Mouse (Mus musculus): ENCODE measurements around the gene Egflam. TPM values are rescaled to one million over a fixed set of nuclear protein-coding genes. Genes with fewer than 3 reads are reported as not detected.

The Egflam gene
- polyA plus RNA-seq, 1 experiment from 2014 or later: 4.9 TPM

GRCm38 (mm10) chr15:7202981-7203380, 195.2 kb downstream of the Egflam start:
- no peaks in the 10 kb centered on the region for H3K9me3 ChIP-seq
- 0 out of 2 replicates have a peak overlapping the region, but pooled peaks have one; percentile 35 for H3K27ac ChIP-seq
- WGBS: 92% methylated on average over 5 of the region's 5 CpGs
- H3K4me3 ChIP-seq: no peak overlapping the region
- DNase-seq (ENCODE audit: extremely low spot score, low spot score): no peak
- H3K36me3 ChIP-seq (replicated peaks): no peaks in the 10 kb centered on the region
- no peaks in the 10 kb centered on the region for H3K27me3 ChIP-seq (ENCODE audit: poor library complexity, severe bottlenecking)
- peaks cover 68% of the 10 kb centered on the region for H3K4me1 ChIP-seq

- no peak for DNase-seq (ENCODE audit: extremely low spot score, low spot score)
- WGBS: 65% methylated on average over 9 of the region's 9 CpGs
- Histone ChIP-seq H3K4me3 (no peak overlapping the region), H3K27me3 (ENCODE audit: poor library complexity, severe bottlenecking) (no peaks in the 10 kb centered on the region), H3K9me3 (no peaks in the 10 kb centered on the region), H3K27ac (peak overlapping the region; percentile 62), H3K36me3 (replicated peaks) (no peaks in the 10 kb centered on the region), H3K4me1 (peaks cover 69% of the 10 kb centered on the region)
These were observed 196.5 kb downstream of the Egflam start for GRCm38 (mm10) chr15:7201421-7202380.

- Histone ChIP-seq H3K27me3 (ENCODE audit: poor library complexity, severe bottlenecking) (no peaks in the 10 kb centered on the region), H3K4me1 (peaks cover 67% of the 10 kb centered on the region), H3K9me3 (no peaks in the 10 kb centered on the region), H3K36me3 (replicated peaks) (no peaks in the 10 kb centered on the region), H3K27ac (no peak overlapping the region), H3K4me3 (no peak overlapping the region)
- DNase-seq (ENCODE audit: extremely low spot score, low spot score): no peak
- 84% methylated on average over 6 of the region's 6 CpGs for WGBS
These were observed 197.9 kb downstream of the Egflam start for GRCm38 (mm10) chr15:7200286-7200685.

GRCm38 (mm10) chr15:7198816-7199215, 199.4 kb downstream of the Egflam start:
- Histone ChIP-seq H3K36me3 (replicated peaks) (no peaks in the 10 kb centered on the region), H3K4me1 (peaks cover 67% of the 10 kb centered on the region), H3K27me3 (ENCODE audit: poor library complexity, severe bottlenecking) (no peaks in the 10 kb centered on the region), H3K4me3 (no peak overlapping the region), H3K9me3 (no peaks in the 10 kb centered on the region), H3K27ac (no peak overlapping the region)
- DNase-seq (ENCODE audit: extremely low spot score, low spot score): no peak
- WGBS: 62% methylated on average over 2 of the region's 2 CpGs

GRCm38 (mm10) chr15:7197652-7198445, 200.3 kb downstream of the Egflam start:
- no peak for DNase-seq (ENCODE audit: extremely low spot score, low spot score)
- Histone ChIP-seq H3K9me3 (no peaks in the 10 kb centered on the region), H3K27ac (no peak overlapping the region), H3K27me3 (ENCODE audit: poor library complexity, severe bottlenecking) (no peaks in the 10 kb centered on the region), H3K4me3 (no peak overlapping the region), H3K36me3 (replicated peaks) (no peaks in the 10 kb centered on the region), H3K4me1 (peaks cover 69% of the 10 kb centered on the region)
- WGBS: 68% methylated on average over 3 of the region's 3 CpGs

- no peak for DNase-seq (ENCODE audit: extremely low spot score, low spot score)
- no peaks in the 10 kb centered on the region for H3K9me3 ChIP-seq
- H3K36me3 ChIP-seq (replicated peaks): peaks cover 11% of the 10 kb centered on the region; the same call in 1 of the 2 replicates
- H3K4me1 ChIP-seq: peaks cover 57% of the 10 kb centered on the region
- no peaks in the 10 kb centered on the region for H3K27me3 ChIP-seq (ENCODE audit: poor library complexity, severe bottlenecking)
- 35% methylated on average over 6 of the region's 6 CpGs for WGBS
- H3K27ac ChIP-seq: 0 out of 2 replicates have a peak overlapping the region, but pooled peaks have one; percentile 44
- H3K4me3 ChIP-seq: no peak overlapping the region
These were observed 203.4 kb downstream of the Egflam start for GRCm38 (mm10) chr15:7194748-7195221.

GRCm38 (mm10) chr15:7194147-7194720, 204.0 kb downstream of the Egflam start:
- peak; percentile 36 for DNase-seq (ENCODE audit: extremely low spot score, low spot score)
- H3K4me1 ChIP-seq: peaks cover 52% of the 10 kb centered on the region
- no peak overlapping the region for H3K4me3 ChIP-seq
- peaks cover 14% of the 10 kb centered on the region; the same call in 1 of the 2 replicates for H3K36me3 ChIP-seq (replicated peaks)
- H3K9me3 ChIP-seq: no peaks in the 10 kb centered on the region
- WGBS: 15% methylated on average over 13 of the region's 13 CpGs
- H3K27me3 ChIP-seq (ENCODE audit: poor library complexity, severe bottlenecking): no peaks in the 10 kb centered on the region
- H3K27ac ChIP-seq: 0 out of 2 replicates have a peak overlapping the region, but pooled peaks have one; percentile 44

- Histone ChIP-seq H3K4me1 (peaks cover 40% of the 10 kb centered on the region), H3K27me3 (ENCODE audit: poor library complexity, severe bottlenecking) (no peaks in the 10 kb centered on the region), H3K36me3 (replicated peaks) (peaks cover 14% of the 10 kb centered on the region; the same call in 1 of the 2 replicates), H3K9me3 (no peaks in the 10 kb centered on the region), H3K4me3 (no peak overlapping the region), H3K27ac (no peak overlapping the region)
- DNase-seq (ENCODE audit: extremely low spot score, low spot score): no peak
- WGBS: 92% methylated on average over 2 of the region's 2 CpGs
These were observed 205.6 kb downstream of the Egflam start for GRCm38 (mm10) chr15:7192582-7192981.

GRCm38 (mm10) chr15:7191074-7191473, 207.1 kb downstream of the Egflam start:
- 97% methylated on average over 4 of the region's 4 CpGs for WGBS
- H3K27ac ChIP-seq: no peak overlapping the region

GRCm38 (mm10) chr15:7189678-7190454, 208.3 kb downstream of the Egflam start:
- Histone ChIP-seq H3K4me1 (peaks cover 24% of the 10 kb centered on the region), H3K27ac (no peak overlapping the region), H3K36me3 (replicated peaks) (peaks cover 28% of the 10 kb centered on the region), H3K4me3 (no peak overlapping the region), H3K9me3 (no peaks in the 10 kb centered on the region), H3K27me3 (ENCODE audit: poor library complexity, severe bottlenecking) (no peaks in the 10 kb centered on the region)
- WGBS: 95% methylated on average over 22 of the region's 22 CpGs
- no peak for DNase-seq (ENCODE audit: extremely low spot score, low spot score)

More at GRCm38 (mm10) chr15:7191074-7191473, 207.1 kb downstream of the Egflam start:
- Histone ChIP-seq H3K4me1 (peaks cover 36% of the 10 kb centered on the region), H3K4me3 (no peak overlapping the region), H3K27me3 (ENCODE audit: poor library complexity, severe bottlenecking) (no peaks in the 10 kb centered on the region), H3K36me3 (replicated peaks) (peaks cover 18% of the 10 kb centered on the region), H3K9me3 (no peaks in the 10 kb centered on the region)
- DNase-seq (ENCODE audit: extremely low spot score, low spot score): no peak

- 93% methylated on average over 6 of the region's 6 CpGs for WGBS
- H3K27ac ChIP-seq: no peak overlapping the region
- no peak for DNase-seq (ENCODE audit: extremely low spot score, low spot score)
- H3K4me3 ChIP-seq: no peak overlapping the region
- H3K36me3 ChIP-seq (replicated peaks): peaks cover 33% of the 10 kb centered on the region
- no peaks in the 10 kb centered on the region for H3K9me3 ChIP-seq
- no peaks in the 10 kb centered on the region for H3K27me3 ChIP-seq (ENCODE audit: poor library complexity, severe bottlenecking)
- peaks cover 4% of the 10 kb centered on the region for H3K4me1 ChIP-seq
These were observed 210.5 kb downstream of the Egflam start for GRCm38 (mm10) chr15:7187682-7188081.
